Mouse (Mus musculus) thymus, postnatal 25 days (tissue): ENCODE measurements around the gene Gng2.
"Not testable (repeated sequence)": the region's sequence is repeated elsewhere in the genome, so short reads cannot be mapped to it uniquely, and the experiment has no call there.

ENCODE experiments used
- DNase-seq: peaks from one replicate; pipeline ENCODE4 v3.0.0; 2022

The Gng2 gene

GRCm38 (mm10) chr14:19935084-19935483 is 42.3 kb downstream of the Gng2 start:
- no peak for DNase-seq

GRCm38 (mm10) chr14:19933314-19933713 is 44.1 kb downstream of the Gng2 start:
- no peak for DNase-seq

DNA sequence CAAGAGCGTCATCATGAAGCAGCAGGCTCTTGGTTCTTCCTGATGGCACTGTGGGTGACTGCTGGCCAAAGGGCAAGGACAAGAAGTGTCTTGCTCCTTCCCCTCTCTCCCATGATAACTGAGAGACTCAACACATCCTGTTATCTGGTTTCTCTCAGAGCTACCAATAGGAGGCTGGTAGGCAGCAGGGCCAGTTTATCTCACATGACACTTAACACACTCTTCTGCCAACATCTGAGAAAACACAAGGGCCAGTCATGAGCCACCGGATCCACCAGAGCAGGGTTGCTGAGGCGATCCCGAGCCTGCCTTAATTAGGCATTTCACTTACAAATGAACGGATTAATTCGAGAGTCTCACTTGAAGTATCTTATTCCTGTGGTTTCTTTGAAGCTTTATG is 49.5 kb downstream of the Gng2 start:
- no peak for DNase-seq

DNA sequence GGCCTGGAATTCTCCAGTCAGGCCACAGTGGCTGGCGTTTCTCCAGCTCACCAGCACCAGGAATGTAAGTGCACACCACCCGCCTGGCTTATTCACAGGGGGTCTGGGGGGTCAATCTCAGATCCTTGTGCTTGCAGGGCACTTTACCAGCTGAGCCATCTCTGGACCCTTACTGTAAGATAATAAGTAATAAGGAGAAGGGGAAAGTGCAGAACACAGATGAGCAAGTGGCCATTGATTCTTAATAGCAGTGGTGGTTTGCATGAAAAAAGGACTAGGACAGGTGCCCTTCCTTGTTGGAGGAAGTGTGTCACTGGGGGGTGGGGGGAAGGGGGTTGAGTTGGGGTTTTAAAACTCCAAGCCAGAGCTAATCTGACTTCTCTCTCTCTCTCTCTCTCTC is 50.3 kb downstream of the Gng2 start:
- no peak for DNase-seq

GRCm38 (mm10) chr14:19926312-19926711 is 51.1 kb downstream of the Gng2 start:
- no peak for DNase-seq

- no peak for DNase-seq
These were observed 52.3 kb downstream of the Gng2 start for GRCm38 (mm10) chr14:19925157-19925556.

DNA sequence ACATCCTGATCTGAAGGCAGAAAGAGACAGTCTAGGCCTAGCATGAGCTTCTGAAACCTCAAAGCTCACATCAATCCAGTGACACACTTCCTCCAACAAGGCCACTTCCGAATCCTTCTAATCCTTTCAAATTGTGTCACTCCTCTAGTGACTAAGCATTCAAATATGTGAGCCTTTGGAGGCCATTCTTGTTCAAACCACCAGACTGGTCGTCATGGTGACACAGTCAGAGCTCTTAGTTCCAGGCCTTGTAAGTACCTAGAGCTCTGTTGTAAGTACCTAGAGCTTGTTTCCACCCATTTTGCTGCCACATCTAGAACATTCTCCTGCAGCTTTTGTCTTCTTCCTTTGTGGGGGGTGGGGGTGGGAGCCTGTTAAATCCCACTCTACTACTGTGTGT is 53.3 kb downstream of the Gng2 start:
- DNase-seq = no peak

- DNase-seq = no peak
These were observed 57.2 kb downstream of the Gng2 start for GRCm38 (mm10) chr14:19920254-19920691.

GRCm38 (mm10) chr14:19919789-19920188 is 57.6 kb downstream of the Gng2 start:
- DNase-seq = no peak

GRCm38 (mm10) chr14:19917534-19917933 is 59.9 kb downstream of the Gng2 start:
- no peak for DNase-seq

DNA sequence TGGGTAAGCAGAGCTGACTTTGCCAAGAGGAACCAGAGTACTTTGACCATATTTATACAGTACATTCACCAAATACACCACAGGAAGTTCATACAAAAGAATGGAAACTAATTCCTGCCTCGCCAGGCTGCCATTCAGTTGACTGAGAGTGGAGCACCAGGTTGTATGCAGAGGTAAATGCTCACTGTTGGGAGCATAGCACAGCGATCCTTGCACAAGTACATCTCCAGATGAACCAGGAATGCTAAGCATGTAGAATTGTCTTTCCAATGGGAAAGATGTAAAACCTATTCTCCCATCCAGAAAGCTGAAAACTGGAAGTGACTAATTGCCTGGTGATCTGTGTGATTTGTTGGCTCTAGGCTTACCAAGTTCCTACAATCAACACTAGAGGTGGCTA is 61.1 kb downstream of the Gng2 start:
- DNase-seq = no peak

- DNase-seq = no peak
These were observed 64.5 kb downstream of the Gng2 start for GRCm38 (mm10) chr14:19912891-19913290.

DNA sequence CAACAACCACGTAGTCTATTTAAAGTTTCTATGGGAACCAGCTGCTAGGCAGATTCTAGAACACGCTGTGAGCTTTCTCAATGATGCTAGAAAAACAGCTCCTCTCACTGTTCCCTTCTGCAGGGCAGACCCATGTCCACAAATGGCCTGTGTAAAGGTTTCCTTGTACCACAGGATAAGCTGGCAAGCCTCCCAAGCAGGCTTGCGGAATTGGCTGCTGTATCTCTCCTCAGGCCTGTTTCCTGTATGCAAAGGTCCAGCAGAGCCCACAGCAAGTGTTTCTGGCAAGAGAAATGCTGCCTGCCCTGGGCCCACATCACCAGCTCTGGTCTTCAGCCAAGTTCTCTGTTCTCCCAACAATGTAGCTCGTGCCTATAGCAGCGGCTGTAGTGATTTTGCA is 71.8 kb downstream of the Gng2 start:
- DNase-seq = no peak

DNA sequence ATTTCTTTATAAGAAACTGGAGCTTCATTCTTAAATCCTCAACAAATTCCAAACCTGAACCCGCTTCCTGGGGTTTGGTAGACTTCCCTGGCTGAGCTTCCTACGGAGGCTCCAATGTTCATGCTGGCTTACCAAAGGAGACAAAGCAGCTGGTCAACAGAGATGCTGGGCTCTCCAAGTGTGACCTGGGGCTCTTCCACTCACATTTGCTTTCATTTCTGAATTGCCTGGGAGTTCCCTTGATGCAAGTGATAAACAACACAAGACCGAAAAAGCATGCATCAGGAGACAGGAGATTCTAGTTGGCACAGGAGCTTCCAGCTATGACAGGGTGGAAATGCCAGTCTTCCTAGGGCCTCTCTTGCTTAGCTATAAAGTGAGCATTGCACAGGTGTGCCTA is 72.6 kb downstream of the Gng2 start:
- DNase-seq = no peak

GRCm38 (mm10) chr14:19904031-19904430 is 73.4 kb downstream of the Gng2 start:
- no peak for DNase-seq

DNA sequence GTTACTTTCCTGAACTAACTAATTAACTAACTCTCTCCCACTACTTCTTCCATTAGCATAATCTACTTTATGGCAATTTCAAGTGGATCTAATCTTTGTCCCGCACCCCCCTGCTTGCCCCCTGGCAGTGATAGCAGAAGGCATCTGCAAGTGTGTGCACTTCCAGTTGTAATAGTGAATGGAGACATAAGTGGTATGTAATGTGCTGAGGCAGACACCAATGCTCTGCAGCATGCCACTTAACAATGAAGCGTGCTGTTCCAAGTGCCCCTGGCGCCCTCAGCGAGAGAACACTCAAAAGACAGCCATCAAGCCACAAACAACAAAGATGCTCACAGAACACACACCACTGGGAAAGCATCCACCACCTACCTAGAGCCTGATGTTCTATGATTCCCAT is 76.9 kb downstream of the Gng2 start:
- DNase-seq = no peak

DNA sequence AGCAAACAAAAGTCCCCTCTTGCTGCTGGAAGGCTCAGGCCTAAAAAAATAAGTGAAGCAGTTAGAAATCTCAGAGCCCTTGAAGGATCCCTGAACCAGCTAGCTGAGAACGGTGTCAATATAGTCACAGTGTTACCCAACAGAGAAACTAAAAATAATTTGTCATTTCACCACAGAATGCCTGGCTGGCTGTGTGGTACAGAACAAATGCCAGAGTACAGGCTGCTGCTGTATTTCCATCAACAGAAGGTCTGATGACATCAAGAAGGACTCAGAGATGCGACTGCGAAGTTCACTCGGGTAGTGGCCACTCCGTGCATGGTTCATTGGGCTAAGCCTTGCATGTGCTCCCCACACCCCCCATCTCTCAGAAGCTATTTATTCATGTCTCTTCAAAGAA is 89.9 kb downstream of the Gng2 start:
- no peak for DNase-seq

- not testable (repeated sequence) for DNase-seq
These were observed 93.0 kb downstream of the Gng2 start for GRCm38 (mm10) chr14:19884431-19884830.

DNA sequence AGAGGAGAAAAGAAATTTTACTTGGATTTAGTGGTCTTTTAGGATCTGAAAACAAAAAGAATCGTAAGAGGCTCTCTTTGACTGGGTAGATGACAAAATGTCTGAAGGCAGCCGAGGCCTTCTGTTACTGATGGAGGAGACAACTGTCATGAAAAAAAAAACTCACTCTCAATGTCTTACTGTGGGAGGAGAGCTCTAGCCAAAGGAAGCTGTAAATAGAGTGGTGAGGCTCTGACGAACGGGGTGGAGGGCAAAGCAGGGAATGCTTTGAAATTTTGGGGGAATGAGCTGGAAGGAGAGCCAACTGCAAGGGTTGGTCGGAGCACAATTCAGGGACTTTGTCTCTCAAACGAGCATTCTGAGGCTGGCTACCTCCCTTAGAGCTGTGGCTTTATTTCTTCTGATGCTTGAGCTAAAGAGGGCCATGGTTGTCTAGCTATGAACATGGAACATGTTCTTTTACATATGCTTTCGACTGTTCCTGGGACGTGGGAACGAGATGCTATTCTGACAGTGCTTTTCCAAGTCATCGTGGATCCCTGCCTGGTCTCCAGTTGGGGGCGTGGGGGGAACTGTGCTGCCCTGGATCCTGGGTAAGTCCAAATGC is 103.1 kb downstream of the Gng2 start:
- DNase-seq = no peak

- DNase-seq = no peak
These were observed 110.0 kb downstream of the Gng2 start for GRCm38 (mm10) chr14:19867286-19867935.

DNA sequence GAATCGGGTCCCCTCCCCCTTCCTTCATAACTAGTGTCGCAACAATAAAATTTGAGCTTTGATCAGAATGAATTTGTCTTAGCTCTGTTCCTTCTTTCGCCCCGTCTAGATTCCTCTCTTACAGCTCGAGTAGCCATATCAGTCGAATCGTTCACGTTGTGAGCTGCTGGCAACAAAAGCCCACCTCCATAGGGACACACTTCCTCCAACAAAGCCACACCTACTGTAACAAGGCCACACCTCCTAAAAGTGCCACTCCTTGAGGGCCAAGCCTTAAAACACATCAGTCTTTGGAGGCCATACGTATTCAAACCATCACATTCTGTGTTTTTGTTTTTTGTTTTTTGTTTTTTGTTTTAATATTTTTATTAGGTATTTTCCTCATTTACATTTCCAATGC is 112.3 kb downstream of the Gng2 start:
- DNase-seq = not testable (repeated sequence)

DNA sequence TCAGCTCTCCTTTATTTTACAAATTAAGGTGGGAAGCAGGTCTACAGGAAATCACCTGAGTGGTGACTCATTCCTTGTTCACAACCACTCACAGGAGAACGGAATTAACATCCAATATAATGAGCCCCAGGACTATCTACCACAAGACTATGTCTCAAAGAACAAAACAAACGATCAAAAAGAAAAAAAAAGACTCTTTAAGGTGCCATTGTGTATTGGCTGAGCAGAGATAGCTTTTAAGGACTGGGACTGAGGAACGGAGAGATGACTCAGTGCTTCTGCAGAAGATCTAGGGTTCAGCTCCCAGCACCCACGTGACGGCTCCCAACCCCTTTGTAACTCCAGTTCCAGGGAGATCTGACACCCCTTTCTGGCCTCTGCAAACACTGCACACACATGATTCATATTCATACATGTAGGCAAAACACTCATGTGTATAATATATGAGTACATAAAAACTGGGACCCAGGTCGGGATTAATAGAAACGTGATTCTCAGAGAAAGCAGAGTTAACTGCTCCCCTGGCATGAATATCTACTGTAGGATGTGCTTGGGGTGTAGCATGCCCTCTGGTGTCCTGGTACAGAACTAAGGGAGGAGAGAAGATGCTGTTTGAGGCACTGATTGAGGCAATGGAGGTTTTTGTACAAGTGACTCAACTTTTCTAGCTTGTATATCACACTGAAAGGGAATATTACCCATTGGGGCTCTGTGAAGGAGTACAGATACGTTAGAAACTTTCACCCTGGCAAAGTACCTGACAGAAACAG is 115.9 kb downstream of the Gng2 start:
- peak; percentile 5 for DNase-seq

DNA sequence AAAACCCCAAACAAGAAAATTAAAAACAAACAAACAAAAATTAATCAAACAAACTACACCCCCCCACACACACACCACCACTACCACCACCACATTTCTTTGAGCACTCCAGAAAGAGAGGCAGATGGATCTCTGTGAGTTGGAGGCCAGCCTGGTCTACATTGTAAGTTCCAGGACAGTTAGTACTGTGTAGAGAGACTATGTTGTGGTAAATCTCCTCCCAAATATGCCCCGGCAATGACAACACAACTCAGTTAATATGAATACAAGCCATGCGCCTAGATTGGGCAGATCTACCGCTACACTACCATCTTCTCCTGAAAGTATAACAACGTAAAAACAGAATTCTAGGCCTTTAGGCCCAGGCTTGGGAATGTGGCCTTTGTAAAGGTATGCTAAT is 117.1 kb downstream of the Gng2 start:
- DNase-seq = no peak
